Mouse (Mus musculus) MEL (cell line): ENCODE results near the gene Prss32.

Experiments
- CHD2 ChIP-seq: IDR thresholded peaks from 2 replicates; pipeline ENCODE4 v1.6.1; 2011; ENCODE audit warnings: low read length, improper control_type of control experiment
- CTCF ChIP-seq, 3 experiments: IDR thresholded peaks in 2 of 3; conservative IDR thresholded peaks in 1 of 3; 2 replicates each; pipeline ENCODE4 v1.5.1; 2011 to 2012; ENCODE audit warnings: low read length in 3 of 3, low read depth in 2 of 3, mild to moderate bottlenecking in 2 of 3, improper control_type of control experiment in 1 of 3, inconsistent platforms in 1 of 3, mixed read lengths in 1 of 3, moderate library complexity in 1 of 3; ENCODE audit not compliant: control insufficient read depth in 1 of 3, insufficient read depth in 1 of 3, poor library complexity in 1 of 3, severe bottlenecking in 1 of 3
- ETS1 ChIP-seq: IDR thresholded peaks from 2 replicates; pipeline ENCODE4 v1.6.1; 2012; ENCODE audit warnings: low read depth, mild to moderate bottlenecking, inconsistent platforms, low read length, improper control_type of control experiment, moderate library complexity
- GATA1 ChIP-seq: IDR thresholded peaks from 2 replicates; pipeline ENCODE4 v1.6.1; 2011; ENCODE audit warnings: low read depth, low read length, improper control_type of control experiment
- MAFK ChIP-seq: IDR thresholded peaks from 2 replicates; pipeline ENCODE4 v1.6.1; 2011; ENCODE audit warnings: low read depth, mild to moderate bottlenecking, low read length, improper control_type of control experiment, borderline replicate concordance
- MXI1 ChIP-seq: IDR thresholded peaks from 2 replicates; pipeline ENCODE4 v1.6.1; 2011; ENCODE audit warnings: mild to moderate bottlenecking, low read depth, low read length, improper control_type of control experiment
- RAD21 ChIP-seq: IDR thresholded peaks from 2 replicates; pipeline ENCODE4 v1.6.1; 2011; ENCODE audit warnings: mild to moderate bottlenecking, low read depth, low read length, improper control_type of control experiment
- SIN3A ChIP-seq: IDR thresholded peaks from 2 replicates; pipeline ENCODE4 v1.6.1; 2012; ENCODE audit warnings: low read length, improper control_type of control experiment, inconsistent platforms
- SMC3 ChIP-seq: IDR thresholded peaks from 2 replicates; pipeline ENCODE4 v1.6.1; 2011; ENCODE audit warnings: low read depth, low read length, improper control_type of control experiment
- TCF12 ChIP-seq: IDR thresholded peaks from 2 replicates; pipeline ENCODE4 v1.6.1; 2014; ENCODE audit warnings: low read depth, mild to moderate bottlenecking, inconsistent platforms, low read length, improper control_type of control experiment, moderate library complexity
- USF1 ChIP-seq: IDR thresholded peaks from 2 replicates; pipeline ENCODE4 v1.6.1; 2014; ENCODE audit warnings: low read depth, mild to moderate bottlenecking, inconsistent platforms, low read length, improper control_type of control experiment, moderate library complexity
- ZNF384 ChIP-seq: IDR thresholded peaks from 2 replicates; pipeline ENCODE4 v1.6.1; 2012; ENCODE audit warnings: low read depth, mild to moderate bottlenecking, inconsistent platforms, low read length, improper control_type of control experiment

DNA sequence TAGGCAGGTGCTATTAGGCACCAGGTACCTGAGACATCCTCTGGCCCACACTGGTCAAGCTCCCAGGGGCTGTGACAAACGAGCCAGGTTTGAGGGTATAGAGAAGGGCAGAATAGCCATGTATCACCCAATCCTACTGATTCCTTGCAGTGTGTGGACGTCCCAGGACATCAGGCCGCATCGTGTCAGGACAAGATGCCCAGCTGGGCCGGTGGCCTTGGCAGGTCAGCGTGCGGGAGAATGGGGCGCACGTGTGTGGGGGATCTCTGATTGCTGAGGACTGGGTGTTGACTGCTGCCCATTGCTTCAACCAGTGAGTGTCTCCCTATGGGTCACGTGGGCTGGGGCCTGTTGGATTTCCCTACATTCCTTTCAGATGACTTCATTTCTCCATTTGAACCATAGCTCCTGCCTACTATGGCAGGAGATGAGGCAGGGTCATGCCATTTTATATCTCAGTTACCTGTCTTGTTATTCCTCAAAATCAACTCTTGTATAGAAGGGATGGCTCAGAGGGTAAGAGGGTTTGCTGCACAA, 10.6 kb downstream of the Prss32 start:
- TF ChIP-seq GATA1 (no peak), CHD2 (no peak), ETS1 (no peak), CTCF (IDR thresholded peaks at IDR 0.05 in 2 of 3, conservative IDR thresholded peaks at IDR 0.05 in 1 of 3; ENCODE audit: control insufficient read depth in 1 of 3, insufficient read depth in 1 of 3, low read depth in 2 of 3, low read length in 3 of 3, poor library complexity in 1 of 3, severe bottlenecking in 1 of 3) (no peak), ZNF384 (no peak), USF1 (no peak), MAFK (no peak), MXI1 (no peak), SIN3A (no peak), TCF12 (no peak), RAD21 (no peak), SMC3 (no peak)
